Mouse (Mus musculus) liver, postnatal 0 days (tissue): ENCODE results near the gene Stx8. TPM values are rescaled to one million over a fixed set of nuclear protein-coding genes. Genes with fewer than 3 reads are reported as not detected.

Experiments
- ATAC-seq: fragments of 200-750 bp; cut with Nextera tagmentation; 2 replicates; pipeline ENCODE4 v1.8.0; 2017; ENCODE audit warnings: mild to moderate bottlenecking, moderate library complexity
- DNase-seq: peaks from one replicate; pipeline ENCODE4 v3.0.0-alpha.2; 2016
- H3K27ac ChIP-seq: fragments of 300-500 bp; sonication (generic); 2 replicates; pipeline ENCODE4 v1.5.1; 2014; ENCODE audit warnings: antibody characterized with exemption, moderate library complexity, mild to moderate bottlenecking, low read depth
- H3K27me3 ChIP-seq: fragments of 300-500 bp; sonication (generic); 2 replicates; pipeline ENCODE4 v1.6.1; 2014; ENCODE audit warnings: low read length, control low read depth, mixed read lengths; ENCODE audit not compliant: insufficient read depth
- H3K36me3 ChIP-seq: fragments of 300-500 bp; sonication (generic); replicated peaks from 2 replicates; pipeline ENCODE4 v1.6.1; 2014; ENCODE audit warnings: mild to moderate bottlenecking, control low read depth, low read length, moderate library complexity, mixed read lengths; ENCODE audit not compliant: insufficient read depth
- H3K4me1 ChIP-seq: fragments of 300-500 bp; sonication (generic); 2 replicates; pipeline ENCODE4 v1.6.1; 2014; ENCODE audit warnings: antibody characterized with exemption, mild to moderate bottlenecking, control low read depth; ENCODE audit not compliant: insufficient read depth
- H3K4me2 ChIP-seq: fragments of 300-500 bp; sonication (generic); 2 replicates; pipeline ENCODE4 v1.6.1; 2014; ENCODE audit warnings: low read depth, mild to moderate bottlenecking, low read length, moderate library complexity, mixed read lengths
- H3K4me3 ChIP-seq: fragments of 300-500 bp; sonication (generic); 2 replicates; pipeline ENCODE4 v1.5.1; 2014; ENCODE audit warnings: low read depth, low read length
- H3K9ac ChIP-seq: fragments of 300-500 bp; sonication (generic); replicated peaks from 2 replicates; pipeline ENCODE4 v1.6.1; 2014; ENCODE audit warnings: mild to moderate bottlenecking, moderate library complexity
- H3K9me3 ChIP-seq: fragments of 300-500 bp; sonication (generic); 2 replicates; pipeline ENCODE4 v1.6.1; 2016; ENCODE audit warnings: mild to moderate bottlenecking, control low read depth, low read length, mixed read lengths
- CTCF ChIP-seq: sonication (generic); IDR thresholded peaks from 2 replicates; pipeline ENCODE4 v1.5.1; 2016; ENCODE audit warnings: antibody characterized with exemption, low read depth
- EP300 ChIP-seq: IDR thresholded peaks from 2 replicates; pipeline ENCODE4 v1.6.1; 2016; ENCODE audit warnings: antibody characterized with exemption, low read depth, mild to moderate bottlenecking
- WGBS: fragments of 180-500 bp; shearing (Covaris S2); extraction: QIAGEN DNeasy Blood & Tissue Kit; methylation state at CpG from one replicate; pipeline ENCODE4 v1.1.7; 2014; ENCODE audit not compliant: insufficient replicate concordance; 5-methylcytosine and 5-hydroxymethylcytosine counted together
- polyA plus RNA-seq: library from polyadenylated mRNA; unstranded; fragments of >200 nt; fragmentation: Nextera tagmentation; extraction: Ambion mirVana; gene quantifications from 2 replicates; pipeline ENCODE4 v1.2.1, GENCODE M21; 2015

Stx8 gene
- polyA plus RNA-seq, 1 experiment from 2014 or later = 27.4 TPM

- no peak overlapping the region for H3K9ac ChIP-seq
- ATAC-seq (no peak), DNase-seq (no peak)
- H3K4me2 ChIP-seq = no peak overlapping the region
- H3K36me3 ChIP-seq = no peaks in the 10 kb centered on the region
- H3K9me3 ChIP-seq = no peaks in the 10 kb centered on the region
- H3K27ac ChIP-seq = no peak overlapping the region
- no peaks in the 10 kb centered on the region for H3K27me3 ChIP-seq
- H3K4me3 ChIP-seq = no peak overlapping the region
- 87% methylated on average over 10 of the region's 10 CpGs for WGBS
- TF ChIP-seq CTCF = no peak
- TF ChIP-seq EP300 = no peak
- H3K4me1 ChIP-seq = no peaks in the 10 kb centered on the region
These were observed 101.8 kb downstream of the Stx8 start for GRCm38 (mm10) chr11:68067806-68068205.

GRCm38 (mm10) chr11:68070086-68070485, 104.1 kb downstream of the Stx8 start:
- Histone ChIP-seq H3K4me2 (no peak overlapping the region), H3K36me3 (no peaks in the 10 kb centered on the region), H3K4me3 (no peak overlapping the region), H3K9me3 (no peaks in the 10 kb centered on the region), H3K27me3 (no peaks in the 10 kb centered on the region), H3K9ac (no peak overlapping the region), H3K27ac (no peak overlapping the region), H3K4me1 (no peaks in the 10 kb centered on the region)
- WGBS = 65% methylated on average over 3 of the region's 3 CpGs
- no peak for ATAC-seq
- no peak for TF ChIP-seq CTCF
- TF ChIP-seq EP300 = no peak
- no peak for DNase-seq

- DNase-seq (no peak), ATAC-seq (no peak)
- Histone ChIP-seq H3K4me2 (no peak overlapping the region), H3K36me3 (no peaks in the 10 kb centered on the region), H3K27me3 (no peaks in the 10 kb centered on the region), H3K9ac (no peak overlapping the region), H3K27ac (no peak overlapping the region), H3K4me1 (no peaks in the 10 kb centered on the region), H3K9me3 (no peaks in the 10 kb centered on the region), H3K4me3 (no peak overlapping the region)
- no peak for TF ChIP-seq EP300
- no peak for TF ChIP-seq CTCF
- WGBS = 73% methylated on average over 5 of the region's 5 CpGs
These were observed 105.8 kb downstream of the Stx8 start for GRCm38 (mm10) chr11:68071836-68072235.

GRCm38 (mm10) chr11:68072597-68073210, 106.7 kb downstream of the Stx8 start:
- H3K4me3 ChIP-seq = no peak overlapping the region
- TF ChIP-seq EP300 = no peak
- TF ChIP-seq CTCF = no peak
- no peak overlapping the region for H3K4me2 ChIP-seq
- WGBS = 71% methylated on average over 11 of the region's 11 CpGs
- DNase-seq (no peak), ATAC-seq (no peak)
- H3K4me1 ChIP-seq = no peaks in the 10 kb centered on the region
- no peak overlapping the region for H3K9ac ChIP-seq
- no peak overlapping the region for H3K27ac ChIP-seq
- H3K27me3 ChIP-seq = no peaks in the 10 kb centered on the region
- H3K9me3 ChIP-seq = no peaks in the 10 kb centered on the region
- no peaks in the 10 kb centered on the region for H3K36me3 ChIP-seq

GRCm38 (mm10) chr11:68074686-68075085, 108.7 kb downstream of the Stx8 start:
- Histone ChIP-seq H3K9me3 (no peaks in the 10 kb centered on the region), H3K27ac (no peak overlapping the region), H3K4me1 (no peaks in the 10 kb centered on the region), H3K4me2 (no peak overlapping the region), H3K4me3 (no peak overlapping the region), H3K36me3 (no peaks in the 10 kb centered on the region), H3K27me3 (no peaks in the 10 kb centered on the region), H3K9ac (no peak overlapping the region)
- no peak for ATAC-seq
- 67% methylated on average over 5 of the region's 5 CpGs for WGBS
- no peak for TF ChIP-seq EP300
- TF ChIP-seq CTCF = no peak
- DNase-seq = no peak

- Histone ChIP-seq H3K4me1 (no peaks in the 10 kb centered on the region), H3K4me2 (no peak overlapping the region), H3K4me3 (no peak overlapping the region), H3K27ac (no peak overlapping the region), H3K36me3 (no peaks in the 10 kb centered on the region), H3K9ac (no peak overlapping the region), H3K9me3 (no peaks in the 10 kb centered on the region), H3K27me3 (no peaks in the 10 kb centered on the region)
- TF ChIP-seq CTCF (no peak), EP300 (no peak)
- 69% methylated on average over 2 of the region's 2 CpGs for WGBS
- ATAC-seq (no peak), DNase-seq (no peak)
These were observed 109.3 kb downstream of the Stx8 start for GRCm38 (mm10) chr11:68075331-68075730.

GRCm38 (mm10) chr11:68079756-68080155, 113.8 kb downstream of the Stx8 start:
- DNase-seq (no peak), ATAC-seq (no peak)
- Histone ChIP-seq H3K27me3 (no peaks in the 10 kb centered on the region), H3K4me2 (no peak overlapping the region), H3K4me1 (no peaks in the 10 kb centered on the region), H3K36me3 (no peaks in the 10 kb centered on the region), H3K27ac (no peak overlapping the region), H3K9ac (no peak overlapping the region), H3K9me3 (no peaks in the 10 kb centered on the region), H3K4me3 (no peak overlapping the region)
- no peak for TF ChIP-seq CTCF
- no peak for TF ChIP-seq EP300
- 84% methylated on average over 2 of the region's 2 CpGs for WGBS
